Mouse (Mus musculus) brain, adult 2 months (tissue): ENCODE measurements around the gene Methig1.

Source experiments
- DNase-seq: peaks from one replicate; pipeline ENCODE4 v3.0.0; 2011; ENCODE audit warnings: low read depth, low spot score

Methig1 gene

DNA sequence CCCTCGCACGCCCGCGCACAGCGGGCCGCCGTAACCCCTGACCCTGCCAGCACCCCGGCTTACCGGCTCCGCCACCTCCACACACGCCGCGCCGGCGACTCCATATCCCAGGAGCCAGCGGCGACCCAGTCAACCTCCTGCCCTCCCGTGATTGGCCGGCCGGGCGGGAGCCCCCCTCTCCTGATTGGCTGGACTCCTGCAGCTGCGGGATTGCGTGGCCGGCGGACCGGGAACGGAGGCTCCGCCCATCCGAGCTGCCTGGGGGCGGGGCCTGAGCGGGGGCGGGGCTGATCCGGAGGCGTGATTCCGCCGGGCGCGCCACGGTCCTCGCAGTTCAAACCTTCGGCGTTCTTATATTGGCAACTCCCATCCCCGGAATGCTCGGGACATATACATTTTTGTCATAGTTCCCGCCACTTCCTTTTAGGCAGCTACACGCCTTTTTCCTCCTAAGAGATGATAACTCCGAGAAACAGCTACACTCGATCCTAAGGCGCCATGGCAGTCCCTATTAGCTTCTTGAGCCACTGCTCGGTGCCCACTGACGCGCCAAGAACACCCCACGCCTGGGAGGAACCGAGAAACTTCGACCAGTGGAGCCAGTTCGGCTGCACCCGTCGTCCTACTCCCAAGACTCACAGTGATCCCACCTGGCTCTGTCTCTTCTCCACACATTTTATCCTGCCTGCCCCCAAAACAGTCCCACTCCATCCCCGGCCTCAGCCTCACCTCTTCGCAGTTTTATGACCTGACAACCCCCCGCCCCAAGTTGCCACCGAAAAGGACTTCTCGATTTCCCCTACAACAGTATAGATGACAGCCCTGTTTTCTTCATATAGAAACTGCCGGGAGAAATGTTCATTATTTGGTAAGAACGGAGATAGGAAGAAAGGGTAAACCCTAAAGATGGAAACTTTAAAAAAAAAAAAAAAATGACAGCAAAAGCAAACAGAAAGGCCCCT, 70.2 kb downstream of the Methig1 start:
- peak; percentile 98 for DNase-seq

DNA sequence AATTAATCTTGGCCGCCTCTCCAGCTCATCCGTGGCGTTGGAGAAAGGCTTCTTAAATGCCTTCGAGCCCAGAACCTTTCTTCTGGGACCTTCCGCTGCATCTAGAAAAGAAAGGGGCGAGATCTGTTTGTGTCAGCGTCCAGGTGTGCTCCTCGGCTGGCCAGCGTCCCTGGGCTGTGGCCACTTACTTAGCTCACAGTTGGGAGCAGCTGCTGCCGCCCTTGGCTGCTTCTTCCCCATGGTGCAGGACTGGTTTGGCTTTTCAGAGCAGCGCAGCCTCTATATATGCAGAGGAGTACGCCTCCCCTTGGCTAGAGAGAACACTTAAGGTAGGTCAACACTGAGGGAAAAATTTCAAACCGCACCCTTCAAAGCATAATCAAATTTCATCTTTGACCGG, 71.0 kb downstream of the Methig1 start:
- DNase-seq = peak; percentile 44

DNA sequence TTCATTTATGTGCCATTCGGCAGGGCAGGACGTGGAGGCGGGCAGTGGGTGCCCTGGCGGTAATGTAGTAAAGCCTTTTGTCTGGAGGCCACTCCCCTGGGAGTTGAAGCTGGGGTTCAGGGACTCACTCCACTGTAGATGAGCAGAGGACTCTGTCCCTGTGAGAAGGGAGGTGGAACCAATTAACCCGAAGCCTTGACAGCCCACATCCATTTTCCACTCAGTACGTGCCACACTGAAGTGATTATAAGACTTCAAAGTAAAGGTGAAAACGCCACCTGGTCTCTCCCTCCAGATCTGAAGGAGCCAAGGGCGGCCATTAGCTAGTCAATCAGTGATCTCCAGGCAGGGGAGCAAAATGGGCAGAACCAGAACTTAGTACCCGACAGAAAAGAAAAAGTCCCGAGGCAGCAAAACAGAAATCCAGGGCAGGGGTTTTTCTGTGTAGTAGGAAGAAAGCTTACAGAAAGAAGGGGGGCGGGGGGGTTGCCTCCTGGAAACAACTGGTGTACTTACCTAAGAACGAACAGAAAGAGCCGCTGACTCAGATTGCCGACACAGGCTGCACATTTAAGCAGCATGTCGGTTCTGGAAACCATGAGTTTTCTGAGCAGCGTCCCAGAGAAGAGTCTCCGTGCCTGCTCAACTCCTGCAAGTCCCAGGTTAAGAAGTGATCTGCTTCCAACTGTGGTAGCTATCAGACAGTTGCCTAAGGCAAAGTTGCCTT, 71.6 kb downstream of the Methig1 start, which contains the start of gene Slc11a2:
Gene Slc11a2, minus strand, starts transcription at position 677 of the 727 bp plus-strand sequence.
- peak; percentile 16 for DNase-seq

DNA sequence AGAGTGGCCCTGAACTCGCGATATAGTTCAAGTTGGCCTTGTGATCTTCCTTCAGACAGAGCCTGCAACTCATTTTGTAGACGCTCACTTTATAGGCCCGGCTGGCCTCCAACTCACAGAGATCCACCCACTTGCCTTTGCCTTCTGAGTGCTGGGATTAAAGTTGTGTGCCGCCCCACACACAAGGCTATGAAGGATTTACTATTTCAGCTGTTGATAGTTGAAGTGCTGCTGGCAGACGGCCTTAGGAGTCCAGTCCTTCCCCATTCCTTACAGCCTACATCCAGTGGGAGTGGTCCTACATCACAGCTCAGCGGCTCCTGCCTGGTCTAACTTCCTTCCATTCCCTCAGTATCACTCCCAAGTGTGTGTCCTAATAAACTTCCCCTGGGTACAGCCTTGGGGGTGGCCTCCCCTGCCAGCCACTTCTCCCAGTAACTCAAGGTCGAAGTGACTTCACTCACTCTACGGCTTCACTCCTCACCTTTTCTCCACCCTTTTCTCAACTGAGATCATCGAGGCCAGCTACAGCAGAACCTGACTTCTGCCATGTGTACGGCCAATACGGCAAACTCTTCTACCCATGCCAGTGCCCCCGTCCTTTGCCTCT, 75.5 kb downstream of the Methig1 start:
- no peak for DNase-seq

DNA sequence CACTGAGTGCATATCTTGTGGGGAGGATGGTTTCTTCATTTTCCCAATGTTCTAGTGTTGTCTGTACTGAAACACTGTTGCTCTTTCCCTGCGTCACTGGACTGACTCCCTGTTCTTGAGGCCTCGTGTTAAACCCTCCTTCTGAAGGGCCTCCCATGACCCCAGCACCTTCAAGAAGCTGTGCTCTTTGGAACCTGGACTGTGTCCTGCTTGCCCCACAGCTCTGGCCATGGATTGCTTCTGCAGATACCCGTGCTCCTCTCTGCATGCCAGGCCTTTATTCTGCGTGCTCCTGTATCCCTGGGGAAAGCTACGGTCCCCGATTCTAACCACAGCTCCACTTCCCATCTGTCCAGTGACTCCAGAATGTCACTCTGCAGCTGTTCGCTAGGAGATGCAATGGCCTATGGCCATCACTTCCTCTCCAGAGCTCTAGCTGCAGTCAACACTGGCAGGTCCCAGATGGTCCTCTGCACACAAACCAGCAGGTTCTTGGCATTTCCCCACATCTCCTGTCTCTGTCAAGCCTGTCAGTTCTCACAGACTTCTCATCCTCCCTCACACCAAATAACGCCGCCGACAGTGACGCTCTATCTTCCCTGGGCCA, 77.1 kb downstream of the Methig1 start:
- DNase-seq = peak; percentile 86

DNA sequence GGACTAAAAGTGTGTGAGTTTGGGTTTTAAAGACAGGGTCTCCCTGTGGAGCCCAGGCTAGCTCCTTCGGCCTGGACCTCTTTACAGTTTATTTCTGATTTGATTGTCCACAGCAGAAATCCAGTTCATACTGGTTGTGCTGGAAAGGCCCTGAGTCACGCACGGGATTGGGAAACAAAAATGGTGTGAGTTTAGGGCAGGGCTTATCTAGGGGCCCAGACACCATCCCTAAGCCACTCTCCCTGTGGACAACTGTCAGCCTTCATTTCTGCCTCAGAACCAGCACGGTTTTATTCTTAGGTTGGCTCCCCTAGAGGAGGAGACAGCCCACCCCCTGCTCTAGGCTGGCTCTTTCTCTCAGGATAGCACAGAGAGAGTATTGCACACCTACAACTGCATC, 80.3 kb downstream of the Methig1 start:
- no peak for DNase-seq
